Mouse (Mus musculus): ENCODE data around the gene Cacnb4. TPM values are rescaled to one million over a fixed set of nuclear protein-coding genes. Genes with fewer than 3 reads are reported as not detected.

The Cacnb4 gene
- total RNA-seq (2021) = 1 to 10 TPM in 1 of 2 experiments, under 1 TPM in 1; 0.73 to 1.6 TPM
- long read RNA-seq, experiment 1, partial matches to known transcripts = 0 of 4 reads
- long read RNA-seq, experiment 1, other reads (novel, unspliced or antisense) = 4 of 4 reads
- long read RNA-seq, experiment 2 = 0 reads

DNA sequence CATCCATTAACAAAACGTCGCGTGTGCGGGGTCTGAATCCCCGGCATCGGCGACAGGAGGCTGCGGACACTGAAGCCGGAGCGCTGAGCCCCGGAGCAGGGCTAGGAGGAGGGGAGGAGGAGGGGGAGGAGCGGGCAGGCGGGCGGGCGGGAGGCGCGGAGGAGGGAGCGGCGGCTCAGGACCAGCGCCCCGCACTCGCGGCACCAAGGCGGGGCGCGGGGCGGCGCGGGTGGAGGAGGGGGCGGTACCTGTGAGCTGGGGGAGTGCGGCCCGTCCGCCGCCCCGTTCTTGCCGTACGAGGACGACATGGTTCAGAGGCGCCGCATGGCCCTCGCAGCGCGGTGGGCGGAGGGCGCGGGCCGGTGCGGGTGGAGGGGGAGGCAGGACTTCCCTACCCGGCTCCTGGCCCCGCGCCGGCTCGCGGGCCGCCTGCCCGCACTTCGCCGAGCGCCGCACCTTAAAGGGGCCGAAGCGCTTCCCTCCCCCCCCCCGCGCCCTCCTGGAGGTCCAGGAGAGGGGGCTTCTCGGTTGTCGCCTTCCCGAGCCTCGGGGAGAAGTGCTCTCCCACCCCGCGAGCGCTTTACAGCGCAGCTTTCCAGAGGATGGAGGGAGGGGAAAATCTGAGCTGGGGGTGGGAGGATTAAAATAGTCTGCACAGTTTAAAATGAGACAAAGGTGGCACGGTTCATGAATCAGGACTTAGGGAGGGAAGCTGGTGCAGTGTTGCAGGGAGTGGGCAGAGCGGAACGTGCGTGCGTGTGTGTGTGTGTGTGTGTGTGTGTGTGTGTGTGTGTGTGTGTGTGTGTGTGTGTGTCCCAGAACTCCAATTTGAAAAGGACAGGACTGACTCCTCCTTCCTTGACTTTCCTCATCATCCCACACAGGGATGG is at the start of gene Cacnb4:
Gene Cacnb4, minus strand, starts transcription at position 809 of the 890 bp plus-strand sequence.
- DNase-seq = peak; percentile 35

DNA sequence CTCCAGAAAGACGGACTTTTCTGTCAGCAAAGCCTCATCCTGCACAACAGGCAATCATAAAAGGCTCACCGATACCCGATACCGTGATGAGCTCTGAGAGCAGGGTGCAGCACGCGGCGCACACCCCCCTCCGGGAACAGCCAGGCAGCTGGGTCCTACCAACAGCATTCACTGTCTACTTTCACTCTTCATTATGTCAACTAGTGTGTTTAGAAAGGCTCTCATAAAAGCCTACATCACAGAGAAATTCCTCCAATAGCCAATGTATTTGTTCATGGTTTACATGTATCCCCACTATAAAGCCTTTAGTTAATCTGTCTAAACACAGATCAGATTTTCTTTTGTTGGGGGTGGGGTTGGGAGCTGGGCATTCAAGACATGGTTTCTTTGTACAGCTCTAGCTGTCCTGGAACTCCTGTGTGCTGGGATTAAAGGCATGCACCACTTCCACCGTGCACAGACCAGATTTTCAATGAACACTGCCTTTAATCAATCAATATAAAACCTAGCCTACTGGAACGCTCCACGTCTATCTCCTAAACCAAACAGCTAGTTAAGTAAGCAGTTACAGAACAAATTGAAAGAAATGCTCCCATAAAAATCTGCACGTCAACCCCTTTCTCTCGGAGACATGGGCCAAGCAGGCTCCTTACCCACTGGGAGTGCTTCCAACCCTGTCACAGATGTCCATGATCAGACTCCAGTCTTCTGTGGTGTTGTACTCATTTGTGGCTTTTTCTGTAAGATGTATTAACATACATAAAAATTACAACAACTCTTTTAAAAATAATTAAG is 43.8 kb upstream of the Cacnb4 start:
- no peak for DNase-seq

DNA sequence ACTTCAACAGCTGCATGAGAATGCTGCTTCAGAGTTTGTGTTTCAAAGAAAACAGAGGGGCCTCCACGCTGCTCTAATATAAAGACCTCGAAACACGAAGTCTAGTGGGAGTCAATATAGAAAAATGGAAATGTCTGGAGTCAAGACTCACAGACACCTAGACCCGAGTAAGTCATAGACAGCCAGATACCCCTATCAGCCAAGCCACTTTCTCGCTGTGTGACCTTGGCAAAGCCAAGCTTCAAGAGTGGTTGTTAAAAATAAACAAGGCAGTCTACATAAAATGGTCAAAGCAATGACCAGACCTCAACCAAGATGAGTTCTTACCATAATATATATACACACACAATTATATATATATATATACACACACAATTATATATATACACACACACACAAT is 40.4 kb upstream of the Cacnb4 start:
- no peak for DNase-seq

- no peak for DNase-seq
Observed at GRCm38 (mm10) chr2:52715538-52715937, 38.9 kb upstream of the Cacnb4 start.

DNA sequence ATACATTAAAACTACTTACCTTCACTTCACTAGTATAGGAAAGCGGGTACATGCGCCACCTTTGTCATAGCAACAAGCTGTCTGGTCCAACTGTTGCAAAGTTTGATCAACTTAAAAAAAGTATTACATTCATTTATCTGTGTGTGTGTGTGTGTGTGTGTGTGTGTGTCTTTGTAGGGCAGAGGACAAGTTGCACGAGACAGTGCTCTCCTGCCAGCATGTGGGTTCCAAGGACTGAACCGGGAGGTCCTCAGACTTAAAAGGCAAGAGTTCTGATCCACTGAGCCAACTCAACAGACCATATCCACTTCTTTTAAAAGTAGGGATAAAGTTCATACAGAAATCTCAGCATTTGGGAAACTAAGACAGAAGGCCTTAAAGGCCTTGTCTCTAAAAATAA is 37.5 kb upstream of the Cacnb4 start:
- no peak for DNase-seq

DNA sequence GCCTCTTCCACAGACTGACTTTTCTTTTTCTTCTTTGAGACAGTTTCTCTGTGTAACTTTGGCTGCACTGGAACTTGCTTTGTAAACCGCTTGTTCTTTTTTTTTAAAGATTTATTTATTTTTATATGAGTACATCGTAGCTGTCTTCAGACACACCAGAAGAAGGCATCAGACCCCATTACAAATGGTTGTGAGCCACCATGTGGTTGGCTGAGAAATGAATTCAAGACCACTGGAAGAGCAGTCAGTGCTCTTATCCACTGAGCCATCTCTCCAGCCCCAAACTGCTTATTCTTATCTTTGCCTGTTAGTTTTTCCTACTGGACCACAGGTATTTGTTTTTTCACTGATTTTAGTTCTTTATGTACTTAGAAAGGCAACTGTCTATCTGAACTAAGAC is 34.2 kb upstream of the Cacnb4 start:
- no peak for DNase-seq

GRCm38 (mm10) chr2:52709417-52709816 is 32.8 kb upstream of the Cacnb4 start:
- DNase-seq = no peak

- no peak for DNase-seq
Observed at GRCm38 (mm10) chr2:52701368-52702036, 24.9 kb upstream of the Cacnb4 start.

- DNase-seq = no peak
Observed at GRCm38 (mm10) chr2:52700352-52700751, 23.7 kb upstream of the Cacnb4 start.

GRCm38 (mm10) chr2:52694604-52695003 is 18.0 kb upstream of the Cacnb4 start:
- DNase-seq = peak; percentile 8

DNA sequence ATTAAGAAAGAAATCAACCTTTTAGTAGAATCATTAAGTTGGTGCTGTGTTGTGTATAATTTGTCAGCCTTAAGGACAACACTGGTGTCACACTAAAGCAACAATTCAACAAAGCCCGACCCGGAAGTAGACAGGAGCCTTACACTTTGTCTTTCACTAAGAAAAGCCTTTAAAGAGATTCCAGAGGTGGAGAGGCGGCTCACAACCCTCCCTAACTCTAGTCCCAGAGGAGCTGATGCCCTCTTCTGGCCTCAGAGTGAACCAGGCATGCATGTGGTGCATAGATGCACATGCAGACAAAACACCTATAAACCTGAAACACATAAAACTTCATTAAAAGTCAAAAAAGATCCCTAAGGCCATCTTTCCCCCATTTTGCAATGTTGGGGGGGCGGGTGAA is 15.1 kb upstream of the Cacnb4 start:
- no peak for DNase-seq

DNA sequence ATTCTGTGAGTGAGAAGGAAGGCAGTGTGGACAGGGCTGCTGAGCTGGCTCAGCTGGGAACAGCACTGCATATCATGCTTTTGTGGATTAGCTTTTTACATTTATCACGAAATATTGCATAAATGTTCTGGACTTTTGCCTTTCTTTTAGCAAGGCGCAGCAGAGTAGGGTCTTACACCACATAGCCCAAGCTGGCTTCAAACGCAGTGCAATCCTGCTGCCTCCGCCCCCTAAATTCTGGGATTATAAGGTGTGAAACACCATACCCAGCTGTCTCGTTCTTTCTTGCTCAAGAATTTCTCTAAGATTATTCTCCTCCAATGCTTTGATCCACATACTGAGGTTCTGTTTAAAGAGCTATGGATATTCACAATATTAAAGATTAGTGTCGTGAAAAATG is 10.0 kb upstream of the Cacnb4 start:
- no peak for DNase-seq

DNA sequence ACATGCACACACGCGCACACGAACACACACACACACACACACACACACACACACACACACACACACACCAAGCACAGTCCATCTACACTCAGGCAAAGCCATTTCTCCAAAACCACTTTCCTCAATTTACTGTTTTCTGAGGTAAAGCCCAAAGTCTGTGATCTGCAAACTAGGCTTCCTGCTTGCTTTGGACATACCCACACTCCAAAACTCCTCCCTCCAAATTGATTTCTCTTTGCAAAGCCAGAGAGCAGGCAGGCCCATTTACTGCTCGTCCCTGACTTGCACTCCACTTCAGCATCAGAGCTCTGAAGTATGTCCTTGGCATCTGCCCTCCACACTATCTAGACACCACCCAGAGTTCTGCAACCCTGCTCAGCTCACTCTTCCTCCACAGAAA is 958 bp upstream of the Cacnb4 start:
- no peak for DNase-seq

DNA sequence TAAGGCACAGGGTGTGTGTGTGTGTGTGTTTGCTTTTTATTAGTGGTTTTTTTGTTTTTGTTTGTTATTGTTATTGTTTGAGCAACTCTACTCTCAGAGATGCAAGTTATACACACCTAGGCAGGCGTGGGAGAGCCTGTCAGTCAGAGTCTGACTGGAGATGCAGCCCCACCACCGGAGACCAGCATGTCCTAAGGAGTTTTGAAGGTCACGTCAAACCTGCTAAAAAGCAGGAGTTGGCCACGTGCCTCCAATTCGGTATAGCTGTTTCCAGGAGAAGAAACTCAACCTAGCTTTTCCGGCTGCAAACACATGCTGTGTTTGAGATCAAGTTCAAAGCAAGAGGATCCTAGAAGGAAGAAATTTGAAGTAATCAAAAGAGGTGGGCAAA is 277 bp upstream of the Cacnb4 start:
- DNase-seq = peak; percentile 13

- DNase-seq = no peak
Observed at GRCm38 (mm10) chr2:52675278-52675987, 1.2 kb downstream of the Cacnb4 start.

- DNase-seq = peak; percentile 21
Observed at GRCm38 (mm10) chr2:52674886-52675277, 1.7 kb downstream of the Cacnb4 start.

DNA sequence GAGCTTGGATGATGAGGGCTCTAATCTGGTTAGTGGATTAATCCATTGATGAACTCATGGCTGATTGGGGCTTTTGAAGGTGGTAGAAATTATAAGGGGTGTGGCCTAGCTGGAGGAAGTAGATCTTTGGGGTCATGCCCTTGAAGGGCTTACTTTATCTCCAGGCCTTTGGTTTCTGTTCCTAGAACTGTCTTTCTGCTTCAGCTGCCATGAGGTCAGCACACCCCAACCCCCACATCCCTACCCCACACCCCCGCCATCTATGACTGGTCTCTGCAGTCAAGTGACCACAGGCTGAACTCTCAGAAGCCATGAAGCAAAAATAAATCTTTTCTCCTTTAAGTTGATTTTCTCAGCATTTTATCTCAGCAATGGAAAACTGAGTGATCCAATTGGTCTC is 3.5 kb downstream of the Cacnb4 start:
- DNase-seq = no peak

GRCm38 (mm10) chr2:52670733-52671132 is 5.9 kb downstream of the Cacnb4 start:
- no peak for DNase-seq

DNA sequence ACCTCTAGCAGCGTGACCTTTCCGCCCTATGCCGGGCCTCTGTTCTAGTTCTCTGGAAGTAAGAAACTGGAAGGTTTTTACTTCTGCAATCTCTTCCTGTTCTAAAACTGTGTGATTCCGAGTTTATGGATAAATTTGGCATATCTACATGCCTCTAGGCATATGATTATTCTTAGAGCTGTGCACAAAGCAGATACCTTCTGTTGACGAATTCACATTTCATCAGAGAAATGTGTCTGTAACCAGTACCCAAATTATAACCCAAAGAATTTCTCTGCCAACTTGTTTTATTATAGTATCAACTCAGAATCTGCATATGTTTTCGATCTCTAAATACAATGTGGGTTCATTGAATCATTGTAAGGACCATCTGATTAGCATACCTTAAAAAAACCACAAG is 8.2 kb downstream of the Cacnb4 start:
- DNase-seq = no peak

- DNase-seq = no peak
Observed at GRCm38 (mm10) chr2:52656722-52657121, 19.9 kb downstream of the Cacnb4 start.

GRCm38 (mm10) chr2:52654541-52654940 is 22.1 kb downstream of the Cacnb4 start:
- DNase-seq = no peak

GRCm38 (mm10) chr2:52651547-52651946 is 25.1 kb downstream of the Cacnb4 start:
- DNase-seq = no peak
